Mouse (Mus musculus) liver, embryonic 13.5 days (tissue): ENCODE measurements around the gene Rilpl1. TPM values are rescaled to one million over a fixed set of nuclear protein-coding genes. Genes with fewer than 3 reads are reported as not detected.
"Not testable (repeated sequence)": the region's sequence is repeated elsewhere in the genome, so short reads cannot be mapped to it uniquely, and the experiment has no call there.

Experiments used
- ATAC-seq: fragments of 200-750 bp; cut with Nextera tagmentation; 2 replicates; pipeline ENCODE4 v1.8.0; 2017; ENCODE audit warnings: low read depth, mild to moderate bottlenecking, moderate number of reproducible peaks, moderate library complexity
- DNase-seq: peaks from one replicate; pipeline ENCODE4 v3.0.0; 2022
- H3K27ac ChIP-seq: fragments of 300-500 bp; sonication (generic); 2 replicates; pipeline ENCODE4 v1.5.1; 2015; ENCODE audit warnings: moderate library complexity, mild to moderate bottlenecking, inconsistent platforms
- H3K27me3 ChIP-seq: fragments of 300-500 bp; sonication (generic); 2 replicates; pipeline ENCODE4 v1.6.1; 2015; ENCODE audit warnings: mild to moderate bottlenecking, inconsistent platforms
- H3K36me3 ChIP-seq: fragments of 300-500 bp; sonication (generic); 2 replicates; pipeline ENCODE4 v1.6.1; 2015; ENCODE audit warnings: mild to moderate bottlenecking, inconsistent platforms
- H3K4me1 ChIP-seq: fragments of 300-500 bp; sonication (generic); replicated peaks from 2 replicates; pipeline ENCODE4 v1.6.1; 2015; ENCODE audit warnings: inconsistent platforms
- H3K4me2 ChIP-seq: fragments of 300-500 bp; sonication (generic); 2 replicates; pipeline ENCODE4 v1.6.1; 2015; ENCODE audit warnings: inconsistent platforms, mild to moderate bottlenecking, moderate library complexity
- H3K4me3 ChIP-seq: fragments of 300-500 bp; sonication (generic); replicated peaks from 2 replicates; pipeline ENCODE4 v1.5.1; 2015; ENCODE audit warnings: mild to moderate bottlenecking, inconsistent platforms
- H3K9ac ChIP-seq: fragments of 300-500 bp; sonication (generic); 2 replicates; pipeline ENCODE4 v1.6.1; 2015; ENCODE audit warnings: mild to moderate bottlenecking, inconsistent platforms
- H3K9me3 ChIP-seq: fragments of 300-500 bp; sonication (generic); replicated peaks from 2 replicates; pipeline ENCODE4 v1.6.1; 2016; ENCODE audit warnings: inconsistent platforms
- WGBS: fragments of 180-500 bp; shearing (Covaris S2); methylation state at CpG from one replicate; pipeline ENCODE4 v1.1.7; 2015; ENCODE audit not compliant: insufficient replicate concordance; 5-methylcytosine and 5-hydroxymethylcytosine counted together
- polyA plus RNA-seq: library from polyadenylated mRNA; unstranded; fragments of >200 nt; fragmentation: Nextera tagmentation; extraction: Ambion mirVana; gene quantifications from 2 replicates; pipeline ENCODE4 v1.2.1, GENCODE M21; 2015

Rilpl1 gene
- 1.9 and 2.5 TPM in 2 replicates for polyA plus RNA-seq

GRCm38 (mm10) chr5:124530655-124531582 lies at the start of gene Rilpl1:
Rilpl1 (minus strand) TSS chr5:124531391.
- Histone ChIP-seq H3K27ac (peak within 1 kb of the TSS; percentile 34; the same call in 1 of the 2 replicates), H3K9ac (peak within 1 kb of the TSS; percentile 62), H3K4me2 (peak within 1 kb of the TSS; percentile 82), H3K4me1 (peaks cover 49% of the 10 kb centered on the region), H3K4me3 (peak within 1 kb of the TSS; percentile 67), H3K36me3 (no peaks in the 10 kb centered on the region), H3K27me3 (peaks cover 53% of the 10 kb centered on the region), H3K9me3 (no peaks in the 10 kb centered on the region)
- DNase-seq (no peak), ATAC-seq (peak; percentile 44)
- WGBS = 1% methylated on average over 95 of the region's 96 CpGs

- Histone ChIP-seq H3K4me1 (peaks cover 36% of the 10 kb centered on the region), H3K36me3 (peaks cover 41% of the 10 kb centered on the region), H3K9ac (peak within 1 kb of the TSS; percentile 75), H3K27ac (no peak within 1 kb of the TSS; the same call in 1 of the 2 replicates), H3K4me2 (peak within 1 kb of the TSS; percentile 86), H3K4me3 (peak within 1 kb of the TSS; percentile 76), H3K27me3 (no peaks in the 10 kb centered on the region), H3K9me3 (no peaks in the 10 kb centered on the region)
- ATAC-seq (peak; percentile 85), DNase-seq (peak; percentile 84)
- WGBS = under 1% methylated on average over 51 of the region's 51 CpGs
Observed at GRCm38 (mm10) chr5:124578633-124579317, 47.6 kb upstream of the Rilpl1 start, which contains the start of the genes Eif2b1 and Gtf2h3. Eif2b1 (minus strand) TSS chr5:124579131. Gtf2h3 (plus strand) TSS chr5:124579140.

- H3K9ac ChIP-seq = no peak overlapping the region
- H3K27ac ChIP-seq = no peak overlapping the region
- H3K27me3 ChIP-seq = no peaks in the 10 kb centered on the region
- H3K4me1 ChIP-seq = peaks cover 26% of the 10 kb centered on the region
- DNase-seq = no peak
- no peaks in the 10 kb centered on the region for H3K9me3 ChIP-seq
- no peak for ATAC-seq
- peaks cover 74% of the 10 kb centered on the region for H3K36me3 ChIP-seq
- 84% methylated on average over 7 of the region's 7 CpGs for WGBS
- no peak overlapping the region for H3K4me3 ChIP-seq
- H3K4me2 ChIP-seq = no peak overlapping the region
Observed at GRCm38 (mm10) chr5:124575467-124575866, 44.3 kb upstream of the Rilpl1 start.

GRCm38 (mm10) chr5:124571068-124571467 lies 39.9 kb upstream of the Rilpl1 start:
- Histone ChIP-seq H3K27ac (no peak overlapping the region), H3K4me1 (no peaks in the 10 kb centered on the region), H3K4me2 (no peak overlapping the region), H3K4me3 (no peak overlapping the region), H3K27me3 (no peaks in the 10 kb centered on the region), H3K9me3 (no peaks in the 10 kb centered on the region), H3K36me3 (peaks cover 99% of the 10 kb centered on the region), H3K9ac (no peak overlapping the region)
- 79% methylated on average over 12 of the region's 12 CpGs for WGBS
- ATAC-seq = no peak
- DNase-seq = no peak

- Histone ChIP-seq H3K4me3 (no peak overlapping the region), H3K9me3 (no peaks in the 10 kb centered on the region), H3K27ac (no peak overlapping the region), H3K27me3 (no peaks in the 10 kb centered on the region), H3K4me2 (no peak overlapping the region), H3K9ac (no peak overlapping the region), H3K36me3 (peaks cover 62% of the 10 kb centered on the region), H3K4me1 (peaks cover 22% of the 10 kb centered on the region)
- ATAC-seq = no peak
- whole genome bisulfite sequencing = 81% methylated on average over 1 of the region's 1 CpGs
- no peak for DNase-seq
Observed at GRCm38 (mm10) chr5:124555145-124555544, 24.0 kb upstream of the Rilpl1 start.

- Histone ChIP-seq H3K9ac (peak overlapping the region; percentile 87), H3K27me3 (no peaks in the 10 kb centered on the region), H3K4me1 (peaks cover 22% of the 10 kb centered on the region), H3K27ac (no peak overlapping the region), H3K4me3 (peak overlapping the region; percentile 94), H3K4me2 (peak overlapping the region; percentile 87), H3K9me3 (no peaks in the 10 kb centered on the region), H3K36me3 (peaks cover 50% of the 10 kb centered on the region)
- ATAC-seq = no peak
- DNase-seq = no peak
- WGBS = 57% methylated on average over 6 of the region's 6 CpGs
Observed at GRCm38 (mm10) chr5:124553607-124554006, 22.4 kb upstream of the Rilpl1 start.

GRCm38 (mm10) chr5:124552558-124553307 lies 21.5 kb upstream of the Rilpl1 start, which contains the start of gene Ddx55:
Ddx55 (plus strand) TSS chr5:124552864.
- Histone ChIP-seq H3K4me1 (peaks cover 22% of the 10 kb centered on the region), H3K36me3 (peaks cover 50% of the 10 kb centered on the region), H3K9ac (peak within 1 kb of the TSS; percentile 87), H3K4me3 (peak within 1 kb of the TSS; percentile 94), H3K9me3 (no peaks in the 10 kb centered on the region), H3K27me3 (no peaks in the 10 kb centered on the region), H3K27ac (peak within 1 kb of the TSS; percentile 85), H3K4me2 (peak within 1 kb of the TSS; percentile 87)
- DNase-seq (peak; percentile 85), ATAC-seq (peak; percentile 88)
- under 1% methylated on average over 66 of the region's 66 CpGs for WGBS

- no peak for DNase-seq
- Histone ChIP-seq H3K9me3 (no peaks in the 10 kb centered on the region), H3K36me3 (peaks cover 52% of the 10 kb centered on the region), H3K27me3 (no peaks in the 10 kb centered on the region), H3K27ac (peak overlapping the region; percentile 85), H3K4me3 (peak overlapping the region; percentile 94), H3K4me2 (peak overlapping the region; percentile 87), H3K4me1 (peaks cover 22% of the 10 kb centered on the region), H3K9ac (peak overlapping the region; percentile 87)
- 8% methylated on average over 9 of the region's 9 CpGs for WGBS
- ATAC-seq = peak; percentile 4; the same call in 1 of the 2 replicates
Observed at GRCm38 (mm10) chr5:124552094-124552472, 20.9 kb upstream of the Rilpl1 start.

GRCm38 (mm10) chr5:124551349-124552093 lies 20.3 kb upstream of the Rilpl1 start:
- ATAC-seq, H3K9me3 ChIP-seq, DNase-seq, H3K27me3 ChIP-seq: not testable (repeated sequence)
- Histone ChIP-seq H3K4me3 (peak overlapping the region; percentile 94), H3K4me1 (peaks cover 22% of the 10 kb centered on the region), H3K27ac (peak overlapping the region; percentile 85), H3K36me3 (peaks cover 52% of the 10 kb centered on the region), H3K4me2 (peak overlapping the region; percentile 87), H3K9ac (peak overlapping the region; percentile 87)
- whole genome bisulfite sequencing = 30% methylated on average over 5 of the region's 5 CpGs

GRCm38 (mm10) chr5:124550737-124551136 lies 19.5 kb upstream of the Rilpl1 start:
- Histone ChIP-seq H3K36me3 (peaks cover 52% of the 10 kb centered on the region), H3K4me1 (peaks cover 22% of the 10 kb centered on the region)
- not testable (repeated sequence) for H3K9me3 ChIP-seq, ATAC-seq, DNase-seq, H3K4me2 ChIP-seq, H3K27ac ChIP-seq, H3K9ac ChIP-seq, H3K27me3 ChIP-seq, H3K4me3 ChIP-seq
- whole genome bisulfite sequencing = 76% methylated on average over 4 of the region's 4 CpGs
